Mouse (Mus musculus) urinary bladder, adult 2 months (tissue): ENCODE data around the gene Rsph10b. TPM values are rescaled to one million over a fixed set of nuclear protein-coding genes. Genes with fewer than 3 reads are reported as not detected.

Source experiments
- DNase-seq: peaks from one replicate; pipeline ENCODE4 v3.0.0; 2022; ENCODE audit warnings: low spot score
- polyA plus RNA-seq: library from polyadenylated mRNA; depleted of rRNA; stranded (reverse); fragments of >200 nt; gene quantifications from 2 replicates; pipeline ENCODE4 v1.2.3, GENCODE M21; 2012; rRNA removed

The Rsph10b gene
- 2.6 and 2.8 TPM in 2 replicates for polyA plus RNA-seq

DNA sequence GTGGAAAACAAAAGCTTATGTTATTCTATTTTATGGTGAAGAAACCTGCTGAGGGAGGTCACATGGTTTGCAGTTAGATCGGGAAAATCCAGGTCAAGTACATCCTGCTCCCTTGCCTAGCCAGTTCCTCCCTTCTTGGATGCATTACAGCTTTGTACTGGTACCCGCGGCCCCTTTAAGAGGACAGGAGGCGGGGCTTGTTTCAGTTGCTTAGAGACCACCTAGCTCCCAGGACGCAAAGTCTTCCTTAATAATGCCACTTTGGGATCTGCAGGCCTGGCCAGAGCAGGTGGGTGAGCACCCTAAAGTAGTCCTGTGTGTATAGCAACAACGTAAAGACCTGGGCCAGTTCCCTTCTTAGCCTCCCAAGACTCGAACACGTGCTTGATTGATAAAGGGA, at the start of gene Rsph10b:
Gene Rsph10b (plus strand): TSS at position 205 of the 400 bp plus-strand sequence.
- no peak for DNase-seq

DNA sequence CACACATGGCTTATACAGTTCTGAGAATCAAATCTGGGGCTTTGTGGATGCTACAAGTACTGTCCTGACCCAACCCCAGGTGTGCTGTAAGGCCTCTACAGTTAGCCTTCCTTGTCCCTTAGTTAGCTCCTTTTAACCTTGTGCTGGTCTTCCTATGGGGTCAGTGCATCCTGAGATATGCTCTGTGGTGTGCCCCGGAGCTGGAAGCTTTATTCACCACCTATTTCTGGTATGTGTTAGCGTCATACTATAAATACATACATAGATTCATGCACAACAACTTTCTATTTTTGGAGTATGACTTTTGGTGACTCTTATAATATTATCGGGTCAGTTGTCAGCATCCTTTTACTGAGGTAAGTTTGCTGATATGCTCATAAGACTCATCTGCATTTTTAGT, 47.6 kb upstream of the Rsph10b start:
- no peak for DNase-seq

DNA sequence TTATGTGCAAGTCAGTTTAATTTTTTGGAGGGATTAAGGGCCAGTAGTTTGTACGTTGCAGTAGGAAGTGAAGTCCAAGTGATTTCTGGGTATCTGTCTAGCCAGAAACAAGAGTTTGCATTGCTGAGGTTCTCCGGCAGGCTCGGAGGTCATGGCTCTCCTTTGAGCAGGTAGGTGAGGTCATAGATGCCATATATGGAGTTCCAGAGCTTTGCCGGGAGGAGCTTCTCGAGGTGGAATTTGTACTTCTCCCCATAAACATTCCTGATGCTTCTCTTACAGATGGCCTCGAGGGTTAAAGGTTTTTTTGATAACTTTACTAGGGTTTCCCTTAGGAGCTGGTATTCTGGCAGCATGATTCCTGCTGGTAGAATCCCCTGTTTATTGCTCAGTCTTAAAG, 42.1 kb upstream of the Rsph10b start:
- DNase-seq = no peak

DNA sequence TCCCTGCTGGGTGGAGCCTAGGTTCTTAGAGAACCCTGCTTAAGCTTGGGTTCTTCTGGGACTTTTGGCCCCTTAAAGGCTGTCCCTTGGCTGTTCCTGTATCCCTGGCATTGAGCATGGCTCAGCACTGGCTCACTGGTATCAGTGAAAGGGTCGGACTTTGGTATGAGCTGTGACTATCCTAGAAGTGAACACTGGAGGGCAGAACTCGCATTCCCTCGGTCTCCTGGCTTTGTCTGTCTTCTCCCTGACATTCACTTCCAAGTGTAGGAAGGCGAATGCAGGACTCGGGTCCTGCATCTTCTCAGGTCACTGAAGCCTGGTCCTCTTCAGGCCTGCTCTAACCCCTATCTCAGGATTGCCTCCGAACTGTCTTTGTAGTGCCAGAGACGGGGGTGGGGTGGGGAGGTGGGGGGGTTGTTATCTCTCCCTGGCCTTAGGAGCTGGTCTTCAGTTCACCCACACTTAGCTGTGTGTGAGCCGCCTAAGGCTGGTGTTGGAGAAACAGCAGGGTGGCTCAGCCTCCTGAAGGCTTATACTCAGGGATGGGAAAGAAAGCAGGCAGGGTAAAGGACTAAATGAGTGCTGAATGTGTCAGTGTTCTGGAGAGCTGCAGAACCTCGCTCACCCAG, 40.5 kb upstream of the Rsph10b start:
- DNase-seq = no peak

DNA sequence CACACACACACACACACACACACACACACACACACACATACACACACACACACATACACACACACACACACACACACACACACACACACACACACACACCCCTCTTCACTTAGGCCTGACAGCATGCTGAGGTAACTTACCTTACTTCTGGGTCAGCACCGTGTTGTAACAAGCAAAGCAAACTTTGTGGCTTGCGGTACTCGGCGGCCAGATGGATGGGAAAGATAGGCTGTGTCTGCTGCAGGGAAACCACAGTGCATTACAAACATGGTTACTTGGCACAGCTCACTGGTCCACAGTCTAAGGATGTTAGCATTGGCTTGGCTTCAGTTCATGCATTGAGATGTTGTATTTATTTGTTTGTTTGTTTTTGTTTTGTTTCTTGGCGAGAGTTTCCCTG, 39.4 kb upstream of the Rsph10b start:
- peak; percentile 36 for DNase-seq

DNA sequence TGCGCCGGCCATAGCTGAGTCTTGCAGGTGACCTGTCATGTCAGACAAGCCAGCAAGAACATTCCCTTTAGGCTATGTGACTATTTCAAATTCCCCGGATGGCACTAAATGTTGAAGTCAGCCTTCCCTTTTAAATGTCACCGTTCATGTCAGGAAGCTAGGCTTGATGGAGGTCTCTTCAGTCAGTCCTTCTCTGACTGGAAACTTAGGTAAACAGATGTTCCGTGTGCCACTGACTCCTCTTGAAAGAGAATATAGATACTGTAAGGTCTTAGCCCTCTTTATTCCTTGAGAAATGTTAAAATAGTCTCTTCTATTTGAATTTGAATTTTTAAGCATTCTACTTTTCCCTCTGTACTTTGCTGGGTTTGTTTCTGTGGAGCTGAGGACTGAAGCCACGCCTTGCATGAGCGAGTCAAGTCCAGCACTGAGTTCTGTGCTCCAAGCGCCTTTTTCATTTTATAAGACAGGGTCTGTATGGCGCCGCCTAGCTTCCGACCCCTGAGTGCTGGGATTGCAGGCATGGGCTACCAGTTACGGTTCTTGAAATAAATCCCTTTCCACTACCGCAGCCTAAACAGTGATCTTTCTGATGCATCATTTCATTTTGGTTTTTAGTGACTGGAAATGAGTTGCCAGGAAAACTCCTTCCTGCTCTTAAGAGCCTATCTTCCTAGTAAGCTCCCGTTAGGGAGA, 35.1 kb upstream of the Rsph10b start, which contains the start of gene Ankrd61:
Gene Ankrd61 (minus strand): TSS at position 51 of the 696 bp plus-strand sequence.
- no peak for DNase-seq

DNA sequence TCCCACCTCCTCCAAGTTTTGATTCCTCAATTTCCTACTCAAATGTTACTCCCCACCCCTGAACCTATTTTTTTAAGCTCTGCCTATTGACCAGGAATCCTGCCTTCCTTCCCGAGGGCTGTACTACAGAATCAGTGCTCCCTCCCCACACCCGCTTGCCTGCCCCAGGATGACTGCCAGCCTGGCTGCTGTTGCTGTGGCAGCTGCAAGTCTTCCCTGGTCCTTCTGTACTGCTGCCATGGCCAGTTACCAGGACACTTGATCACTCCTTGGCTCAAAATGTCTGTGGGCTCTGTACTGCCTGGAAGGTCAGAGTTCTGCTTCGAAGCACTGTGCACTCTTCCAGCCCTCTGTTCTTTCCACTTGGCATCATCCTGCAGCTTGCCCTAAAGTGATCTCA, 30.7 kb upstream of the Rsph10b start:
- no peak for DNase-seq

DNA sequence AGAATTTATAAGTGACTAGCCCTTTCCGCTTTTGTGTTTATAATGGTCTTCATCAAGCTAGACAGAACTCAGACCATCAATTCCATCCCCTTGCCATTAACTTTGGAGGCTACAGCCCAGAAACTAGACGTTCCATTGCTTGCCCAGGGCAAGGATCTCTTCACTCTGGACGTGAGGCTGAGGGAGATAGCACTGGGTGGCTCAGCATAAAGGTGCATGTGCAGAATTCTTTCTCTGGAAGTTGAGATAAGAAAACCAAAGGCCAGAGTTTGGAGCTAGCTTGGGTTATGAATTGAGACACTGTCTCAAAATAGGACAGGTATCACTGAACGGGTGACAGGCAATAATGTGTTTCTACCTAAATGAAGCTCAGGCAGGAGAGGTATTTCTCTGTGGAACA, 29.0 kb upstream of the Rsph10b start:
- no peak for DNase-seq

DNA sequence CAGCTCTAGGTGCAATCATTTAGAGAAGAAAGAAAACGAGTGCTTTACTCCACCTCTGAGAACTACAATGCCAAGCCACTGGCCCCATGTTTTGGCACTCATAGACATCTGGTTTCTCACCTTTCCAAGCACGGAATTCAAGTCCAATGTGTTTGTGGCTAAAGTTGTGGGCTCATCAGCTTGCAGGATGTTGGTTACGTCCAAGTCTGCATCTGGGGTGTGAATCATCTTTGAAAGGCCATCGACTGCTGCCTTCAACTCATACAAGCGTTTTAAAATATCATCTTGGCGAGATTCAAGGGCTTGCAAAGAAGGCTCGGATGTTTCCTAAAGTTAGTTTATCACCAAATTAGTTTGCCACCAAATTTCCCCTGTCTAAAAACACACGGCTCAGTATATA, 26.4 kb upstream of the Rsph10b start:
- no peak for DNase-seq

DNA sequence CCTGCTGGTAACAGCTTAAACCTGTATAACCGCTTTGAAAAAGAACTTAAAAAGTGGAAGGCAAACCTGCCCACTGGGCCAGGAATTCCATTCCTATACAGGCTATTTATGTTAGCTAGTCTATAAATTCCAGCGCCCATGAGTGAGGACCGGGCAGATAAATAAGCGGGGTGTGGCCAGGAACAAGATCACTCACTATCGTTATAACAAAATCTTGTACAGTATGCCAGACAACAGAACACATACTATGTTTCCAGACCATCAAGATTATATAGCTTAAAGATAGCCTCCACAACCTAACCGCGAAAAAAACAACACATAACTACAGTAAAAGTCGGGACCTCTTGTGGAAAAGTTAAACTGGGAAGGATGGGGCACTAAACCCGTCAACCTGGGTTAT, 23.9 kb upstream of the Rsph10b start:
- DNase-seq = no peak

DNA sequence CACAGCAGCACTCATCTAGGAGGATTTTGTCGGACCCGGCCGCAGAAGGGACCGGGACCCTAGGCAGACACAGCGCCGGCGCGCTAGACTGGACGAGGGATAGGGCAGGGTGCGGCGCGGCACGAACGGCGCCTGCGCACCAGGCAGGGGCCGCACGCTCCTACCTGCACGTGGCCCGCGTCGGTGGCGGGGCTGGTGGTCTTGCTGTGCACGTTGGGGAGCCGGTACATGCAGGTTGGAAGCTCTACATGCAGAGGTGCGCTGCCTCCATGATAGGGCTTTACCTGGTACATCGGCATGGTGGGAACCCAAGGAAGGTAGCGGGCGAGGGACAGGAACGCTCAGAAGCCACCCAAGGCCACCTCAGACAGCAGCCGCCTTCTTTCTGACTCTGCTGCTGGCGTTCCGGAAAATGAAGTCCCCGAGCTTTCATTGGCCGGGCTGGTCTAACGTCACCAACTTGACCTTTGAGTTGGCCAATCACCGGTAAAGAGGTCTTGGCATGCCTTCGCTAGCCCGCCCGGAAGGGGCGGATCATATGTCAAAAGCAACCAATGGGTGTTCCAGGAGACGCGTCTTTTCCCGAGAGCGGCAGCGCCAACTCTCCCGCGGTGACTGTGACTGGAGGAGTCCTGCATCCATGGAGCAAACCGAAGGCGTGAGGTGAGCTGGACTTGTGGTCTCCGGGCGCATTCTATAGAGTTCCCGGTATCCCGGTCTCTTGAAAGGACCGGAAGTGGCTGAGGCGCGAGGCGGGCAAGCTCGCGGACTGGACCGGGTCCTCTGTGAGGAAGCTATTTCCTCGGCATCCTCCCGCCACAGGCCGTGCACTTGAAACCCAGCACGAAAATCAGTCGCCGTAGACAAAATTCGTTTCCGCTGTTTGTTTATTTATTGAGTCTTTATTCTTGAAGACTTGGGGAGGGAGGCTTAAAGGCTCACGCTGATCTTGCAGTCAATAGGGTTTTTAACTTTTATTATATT, 23.1 kb upstream of the Rsph10b start, which contains the start of the genes Aimp2 and Pms2:
Gene Aimp2 (minus strand): TSS at position 431 of the 984 bp plus-strand sequence.
Gene Pms2 (plus strand): TSS at position 548 of the 984 bp plus-strand sequence.
- peak; percentile 77 for DNase-seq

DNA sequence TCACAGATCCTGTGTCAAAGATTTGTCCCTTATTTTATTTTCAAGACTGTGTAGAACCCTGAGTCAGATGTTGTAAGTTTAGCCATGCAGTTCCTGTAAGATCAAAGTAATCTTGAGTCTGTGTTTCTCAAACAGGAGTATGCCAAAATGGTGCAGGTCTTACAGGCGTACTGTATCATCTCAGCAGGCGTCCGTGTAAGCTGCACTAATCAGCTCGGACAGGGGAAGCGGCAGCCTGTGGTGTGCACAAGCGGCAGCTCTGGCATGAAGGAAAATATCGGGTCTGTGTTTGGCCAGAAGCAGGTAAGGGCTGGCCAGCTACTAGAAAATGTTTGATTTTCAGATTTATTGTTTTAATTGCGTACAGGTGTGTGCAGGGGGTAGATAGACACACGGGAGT, 16.6 kb upstream of the Rsph10b start:
- no peak for DNase-seq

DNA sequence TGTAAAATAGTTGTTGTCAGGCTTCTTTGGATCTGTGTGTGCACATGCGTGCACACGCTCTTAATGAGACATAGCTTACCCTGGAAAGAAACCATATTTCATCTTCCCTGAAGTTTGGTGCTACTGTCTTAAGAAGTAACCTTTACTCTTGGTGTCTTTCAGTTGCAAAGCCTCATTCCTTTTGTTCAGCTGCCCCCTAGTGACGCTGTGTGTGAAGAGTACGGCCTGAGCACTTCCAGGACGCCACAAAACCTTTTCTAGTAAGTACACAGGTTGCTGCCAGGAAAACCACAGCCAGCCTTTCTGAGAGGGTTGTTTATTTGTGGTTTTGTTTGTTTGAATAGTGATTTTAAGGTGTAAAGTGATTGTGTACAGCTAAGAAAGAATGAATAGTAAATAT, 15.4 kb upstream of the Rsph10b start:
- no peak for DNase-seq

DNA sequence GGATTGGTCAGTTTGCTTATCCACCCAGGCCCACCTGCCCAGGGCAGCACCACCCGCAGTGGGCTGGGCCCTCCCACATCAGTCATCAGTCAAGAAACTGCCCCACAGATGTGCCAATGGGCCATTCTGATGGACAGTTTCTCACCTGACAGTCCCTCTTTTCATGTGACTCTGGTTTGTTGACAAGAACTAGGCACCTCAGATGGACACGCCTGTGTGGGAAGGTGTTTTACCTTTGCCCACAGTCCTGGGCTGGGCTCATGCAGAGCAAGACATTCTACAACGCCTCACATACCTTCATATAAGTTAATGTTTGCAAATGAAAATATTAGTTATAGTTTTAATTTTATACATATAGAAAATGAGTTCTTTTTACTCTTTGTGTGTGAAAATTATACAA, 14.7 kb upstream of the Rsph10b start:
- DNase-seq = no peak

DNA sequence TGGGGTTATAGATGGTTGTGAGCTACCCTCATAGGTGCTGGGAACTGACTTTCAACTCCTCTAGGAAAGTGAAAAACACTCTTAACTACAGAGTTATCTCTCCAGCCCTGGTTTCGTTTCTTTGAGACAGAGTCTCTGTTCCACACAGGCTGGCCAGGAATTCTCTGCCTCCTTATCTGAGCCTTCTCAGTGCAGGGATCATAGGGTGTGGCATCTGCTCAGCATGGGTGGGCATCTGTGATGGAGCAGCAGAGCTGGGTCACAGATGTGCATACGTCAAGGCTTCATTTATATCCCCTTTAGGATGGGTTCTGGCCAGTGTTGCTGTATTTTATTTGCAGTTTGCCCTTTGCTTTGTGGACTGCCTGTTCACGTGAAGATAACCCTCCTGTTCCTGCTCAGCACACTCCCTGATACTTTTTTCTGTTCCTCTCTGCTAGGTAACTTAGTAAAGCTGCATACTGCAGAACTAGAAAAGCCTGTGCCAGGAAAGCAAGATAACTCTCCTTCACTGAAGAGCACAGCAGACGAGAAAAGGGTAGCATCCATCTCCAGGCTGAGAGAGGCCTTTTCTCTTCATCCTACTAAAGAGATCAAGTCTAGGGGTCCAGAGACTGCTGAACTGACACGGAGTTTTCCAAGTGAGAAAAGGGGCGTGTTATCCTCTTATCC, 7.9 kb upstream of the Rsph10b start:
- no peak for DNase-seq

DNA sequence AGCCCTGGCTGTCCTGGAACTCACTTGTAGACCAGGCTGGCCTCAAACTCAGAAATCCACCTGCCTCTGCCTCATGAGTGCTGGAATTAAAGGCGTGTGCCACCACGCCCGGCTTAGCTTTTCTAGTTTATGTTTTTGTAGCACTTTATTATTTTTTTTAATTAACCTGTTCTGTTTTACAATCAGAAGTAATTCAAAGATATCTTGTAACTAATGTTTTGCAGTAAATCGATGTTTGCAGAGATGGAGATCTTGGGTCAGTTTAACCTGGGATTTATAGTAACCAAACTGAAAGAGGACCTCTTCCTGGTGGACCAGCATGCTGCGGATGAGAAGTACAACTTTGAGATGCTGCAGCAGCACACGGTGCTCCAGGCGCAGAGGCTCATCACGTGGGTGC, 5.0 kb upstream of the Rsph10b start, which contains the start of gene Gm42421:
Gene Gm42421 (plus strand): TSS at position 301 of the 400 bp plus-strand sequence.
- DNase-seq = no peak

DNA sequence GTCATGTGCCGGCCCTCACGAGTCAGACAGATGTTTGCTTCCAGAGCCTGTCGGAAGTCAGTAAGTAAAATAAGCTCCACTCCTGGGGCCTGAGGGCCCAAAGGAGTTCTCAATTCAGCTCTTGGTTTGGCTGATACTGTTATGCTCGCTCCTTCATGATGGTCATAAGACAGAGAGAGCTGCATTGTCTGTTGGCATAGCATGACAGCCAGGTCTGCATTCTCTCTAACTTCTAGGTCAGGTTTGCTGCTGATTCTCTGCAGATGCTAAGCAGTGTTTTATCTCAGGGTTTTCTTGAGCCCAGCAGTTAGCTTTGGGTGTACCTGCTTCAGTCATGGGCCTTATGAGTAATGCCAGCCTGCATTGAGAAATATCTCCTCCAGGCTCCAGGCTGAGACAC, 3.5 kb upstream of the Rsph10b start:
- no peak for DNase-seq

DNA sequence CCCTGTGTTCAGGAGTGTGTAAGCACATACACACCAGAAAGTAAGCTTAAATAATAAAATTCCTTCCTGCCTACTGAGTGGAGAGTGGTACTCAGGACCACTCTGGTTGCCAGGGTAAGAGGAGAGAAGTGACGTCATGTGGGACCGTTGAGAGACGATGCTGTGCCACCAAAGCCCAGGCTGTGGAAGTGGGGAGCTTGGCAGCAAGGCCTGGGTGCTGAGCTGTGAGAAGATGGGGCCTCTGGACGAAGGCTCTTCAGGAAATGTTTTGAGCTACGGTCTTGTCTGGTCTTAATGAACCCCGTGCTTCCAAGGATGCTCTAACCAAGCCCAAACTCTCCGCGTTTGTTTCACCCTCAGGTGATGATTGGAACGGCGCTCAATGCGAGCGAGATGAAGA, 2.2 kb upstream of the Rsph10b start:
- no peak for DNase-seq

DNA sequence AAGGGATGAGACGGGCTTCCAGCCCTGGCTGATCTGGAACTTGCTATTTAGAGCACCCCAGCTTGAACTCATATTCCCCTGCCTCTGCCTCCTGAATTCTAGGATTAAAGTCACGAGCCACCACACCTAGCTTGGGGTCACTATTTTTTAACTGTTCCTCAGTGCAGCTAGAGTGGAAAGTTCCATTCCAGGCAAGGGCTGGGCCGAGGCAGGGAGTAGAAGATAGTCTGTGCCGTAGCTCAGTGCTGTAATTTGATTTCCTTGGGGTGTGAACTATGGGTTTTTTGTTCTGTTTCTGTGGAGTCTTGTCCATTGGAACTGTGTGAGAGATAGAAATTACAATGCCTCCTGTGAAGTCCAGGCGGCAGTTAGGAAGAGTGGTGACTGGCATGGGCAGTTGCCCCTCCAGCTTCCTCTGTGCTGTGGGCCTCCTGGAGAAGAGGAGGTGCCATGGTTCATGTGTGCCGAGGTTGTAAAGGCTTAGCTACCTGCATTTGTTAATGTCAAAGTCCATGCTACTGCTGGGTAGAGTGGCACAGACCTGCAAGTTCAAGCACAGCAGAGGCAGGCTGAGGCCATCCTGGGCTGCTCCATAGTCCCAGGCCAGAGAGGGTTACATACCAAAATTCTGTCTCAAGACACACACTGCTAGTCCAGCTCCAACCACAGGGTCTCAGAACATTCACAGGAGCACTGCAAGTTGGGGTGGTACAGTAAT, 813 bp upstream of the Rsph10b start:
- DNase-seq = no peak

DNA sequence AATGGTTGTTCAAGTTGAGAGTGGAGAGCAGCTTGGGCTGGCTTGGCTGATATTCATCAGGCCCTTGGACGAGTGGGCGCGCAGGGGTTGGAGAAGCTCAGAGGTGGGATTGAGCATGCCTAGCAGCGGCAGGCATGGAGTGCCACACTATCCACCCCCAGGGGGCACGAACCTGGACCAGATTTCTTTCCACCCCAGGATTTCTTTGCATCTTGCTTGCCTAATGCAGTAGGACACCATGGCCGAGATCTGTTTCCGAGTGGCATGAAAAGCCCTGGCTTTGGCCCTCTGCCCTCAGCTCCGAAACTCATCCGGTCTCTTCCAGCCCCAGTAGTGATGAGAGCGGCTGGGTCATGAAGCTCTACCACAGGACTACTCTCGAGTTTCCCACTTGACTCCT, 579 bp downstream of the Rsph10b start:
- DNase-seq = no peak

DNA sequence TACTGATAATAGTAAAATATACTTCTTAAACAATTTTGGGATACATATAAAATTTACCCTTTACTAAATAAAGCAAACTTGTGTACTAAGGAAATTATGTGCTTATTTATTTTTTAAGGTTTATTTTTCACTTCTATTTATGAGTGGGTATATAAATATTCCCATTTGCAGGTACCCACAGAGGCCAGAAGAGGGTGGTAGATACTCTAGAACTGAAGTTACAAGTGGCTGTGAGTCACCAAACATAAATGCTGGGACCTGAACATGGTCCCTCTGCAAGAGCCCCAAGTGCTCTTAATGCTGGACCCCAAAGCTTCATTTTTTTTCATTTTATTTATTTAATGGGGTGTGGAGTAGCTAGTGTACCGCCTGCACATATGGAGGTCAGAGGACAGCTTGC, 1.0 kb downstream of the Rsph10b start:
- DNase-seq = no peak
